23 mouse cellular contexts compared by ENCODE assay signal in the genomic region with DNA sequence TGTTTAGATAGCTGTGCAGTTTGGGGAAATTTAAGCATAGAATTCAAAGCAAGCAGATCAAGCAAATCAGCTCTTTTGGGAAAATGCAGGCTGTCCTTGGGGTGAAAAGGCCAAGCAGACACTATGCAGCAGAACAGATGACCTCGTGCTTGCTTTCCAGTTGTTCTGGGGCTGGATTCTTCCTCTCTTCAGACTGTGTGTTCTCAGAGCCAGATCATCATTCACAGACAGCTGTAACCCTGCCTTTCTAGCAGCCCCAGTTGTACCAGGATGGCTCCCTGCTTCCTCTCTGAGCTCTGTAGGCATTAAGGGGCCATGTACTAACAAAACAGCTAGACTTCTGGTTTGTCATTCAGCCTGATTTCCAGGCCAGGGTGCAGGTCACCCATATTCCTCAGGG.
"Had no signal": no experiment of that assay in that cellular context is flagged by ENCODE, and none has a peak within 500 bp of the region (broad histone marks: within the 10 kb centered on the region; RNA-seq: fewer than 3 reads in every experiment).

No protein-coding gene starts in this region.

- DNase-seq: kidney, adult 11 months; kidney, adult 8-10 months; kidney, postnatal 25 days; layer of hippocampus, adult 9-11 months; liver; liver, embryonic 13.5 days; right cerebral cortex, postnatal 4 days; thymus, adult 2 months; thymus, postnatal 14 days; thymus, postnatal 4 days had no signal

- H3K27ac ChIP-seq: intestine, embryonic 15.5 days; kidney, postnatal 0 days; layer of hippocampus, adult 2 months; limb, embryonic 10.5 days; limb, embryonic 13.5 days; liver, embryonic 13.5 days; midbrain, embryonic 10.5 days; midbrain, embryonic 13.5 days; neural tube, embryonic 13.5 days; stomach, postnatal 0 days had no signal

- H3K27me3 ChIP-seq: intestine, embryonic 15.5 days; limb, embryonic 13.5 days; liver, embryonic 13.5 days; megakaryocyte, embryonic 14.5 days; midbrain, embryonic 13.5 days; neural tube, embryonic 13.5 days had no signal

- H3K4me3 ChIP-seq: intestine, embryonic 15.5 days; layer of hippocampus, adult 2 months; limb, embryonic 10.5 days; limb, embryonic 13.5 days; liver, embryonic 13.5 days; megakaryocyte, embryonic 14.5 days; midbrain, embryonic 10.5 days; midbrain, embryonic 13.5 days; myocyte; neural tube, embryonic 13.5 days had no signal

- H3K36me3 ChIP-seq: intestine, embryonic 15.5 days; limb, embryonic 10.5 days; limb, embryonic 13.5 days; liver, embryonic 13.5 days; midbrain, embryonic 10.5 days; midbrain, embryonic 13.5 days; neural tube, embryonic 13.5 days had no signal

- H3K4me1 ChIP-seq: intestine, embryonic 15.5 days; limb, embryonic 10.5 days; limb, embryonic 13.5 days; liver, embryonic 13.5 days; megakaryocyte, embryonic 14.5 days; midbrain, embryonic 10.5 days; midbrain, embryonic 13.5 days; neural tube, embryonic 13.5 days had no signal

- H3K9ac ChIP-seq: intestine, embryonic 15.5 days; limb, embryonic 13.5 days; liver, embryonic 13.5 days; midbrain, embryonic 13.5 days; neural tube, embryonic 13.5 days had no signal

- ATAC-seq: hindbrain, embryonic 16.5 days; intestine, embryonic 15.5 days; midbrain, embryonic 13.5 days; midbrain, embryonic 16.5 days had no signal

- H3K9me3 ChIP-seq: intestine, embryonic 15.5 days; limb, embryonic 10.5 days; limb, embryonic 13.5 days; liver, embryonic 13.5 days; midbrain, embryonic 10.5 days; midbrain, embryonic 13.5 days; neural tube, embryonic 13.5 days had no signal

- H3K4me2 ChIP-seq: intestine, embryonic 15.5 days; limb, embryonic 13.5 days; liver, embryonic 13.5 days; midbrain, embryonic 13.5 days; neural tube, embryonic 13.5 days had no signal
